Mouse (Mus musculus) intestine, postnatal 0 days (tissue): Measurements from ENCODE around the gene Sap30bp. TPM values are rescaled to one million over a fixed set of nuclear protein-coding genes. Genes with fewer than 3 reads are reported as not detected.
A peak's percentile ranks its signal among the peaks of the same experiment; 100 is the strongest.

Experiments used
- ATAC-seq: fragments of 200-750 bp; cut with Nextera tagmentation; 2 replicates; pipeline ENCODE4 v1.8.0; 2017; ENCODE audit warnings: mild to moderate bottlenecking, moderate TSS enrichment, moderate library complexity
- H3K27ac ChIP-seq: fragments of 300-500 bp; sonication (generic); 2 replicates; pipeline ENCODE4 v1.5.1; 2014; ENCODE audit warnings: mild to moderate bottlenecking, low read depth, low read length, moderate library complexity
- H3K27me3 ChIP-seq: fragments of 300-500 bp; sonication (generic); replicated peaks from 2 replicates; pipeline ENCODE4 v1.6.1; 2014; ENCODE audit warnings: low read length, mixed read lengths; ENCODE audit not compliant: control insufficient read depth, insufficient read depth
- H3K36me3 ChIP-seq: fragments of 300-500 bp; sonication (generic); 2 replicates; pipeline ENCODE4 v1.6.1; 2014; ENCODE audit warnings: mild to moderate bottlenecking, moderate library complexity; ENCODE audit not compliant: control insufficient read depth, insufficient read depth
- H3K4me1 ChIP-seq: fragments of 300-500 bp; sonication (generic); replicated peaks from 2 replicates; pipeline ENCODE4 v1.6.1; 2014; ENCODE audit warnings: antibody characterized with exemption, low read length, mixed read lengths; ENCODE audit not compliant: control insufficient read depth, insufficient read depth
- H3K4me2 ChIP-seq: fragments of 300-500 bp; sonication (generic); replicated peaks from 2 replicates; pipeline ENCODE4 v1.6.1; 2014; ENCODE audit warnings: low read depth, mild to moderate bottlenecking, moderate library complexity
- H3K4me3 ChIP-seq: fragments of 300-500 bp; sonication (generic); 2 replicates; pipeline ENCODE4 v1.5.1; 2014; ENCODE audit warnings: low read depth, low read length
- H3K9ac ChIP-seq: fragments of 300-500 bp; sonication (generic); 2 replicates; pipeline ENCODE4 v1.6.1; 2014; ENCODE audit warnings: mild to moderate bottlenecking, low read depth, low read length
- H3K9me3 ChIP-seq: fragments of 300-500 bp; sonication (generic); 2 replicates; pipeline ENCODE4 v1.6.1; 2016; ENCODE audit warnings: mixed run types; ENCODE audit not compliant: control insufficient read depth
- CTCF ChIP-seq: sonication (generic); IDR thresholded peaks from 2 replicates; pipeline ENCODE4 v1.5.1; 2016; ENCODE audit warnings: low read depth, mild to moderate bottlenecking, control low read depth, antibody characterized with exemption, moderate library complexity
- WGBS: fragments of 180-500 bp; shearing (Covaris S2); extraction: QIAGEN DNeasy Blood & Tissue Kit; methylation state at CpG from one replicate; pipeline ENCODE4 v1.1.7; 2014; 5-methylcytosine and 5-hydroxymethylcytosine counted together
- polyA plus RNA-seq: library from polyadenylated mRNA; unstranded; fragments of >200 nt; fragmentation: Nextera tagmentation; extraction: Ambion mirVana; gene quantifications from 2 replicates; pipeline ENCODE4 v1.2.1, GENCODE M21; 2015

The Sap30bp gene
- polyA plus RNA-seq, 1 experiment from 2014 or later = 28.8 TPM

DNA sequence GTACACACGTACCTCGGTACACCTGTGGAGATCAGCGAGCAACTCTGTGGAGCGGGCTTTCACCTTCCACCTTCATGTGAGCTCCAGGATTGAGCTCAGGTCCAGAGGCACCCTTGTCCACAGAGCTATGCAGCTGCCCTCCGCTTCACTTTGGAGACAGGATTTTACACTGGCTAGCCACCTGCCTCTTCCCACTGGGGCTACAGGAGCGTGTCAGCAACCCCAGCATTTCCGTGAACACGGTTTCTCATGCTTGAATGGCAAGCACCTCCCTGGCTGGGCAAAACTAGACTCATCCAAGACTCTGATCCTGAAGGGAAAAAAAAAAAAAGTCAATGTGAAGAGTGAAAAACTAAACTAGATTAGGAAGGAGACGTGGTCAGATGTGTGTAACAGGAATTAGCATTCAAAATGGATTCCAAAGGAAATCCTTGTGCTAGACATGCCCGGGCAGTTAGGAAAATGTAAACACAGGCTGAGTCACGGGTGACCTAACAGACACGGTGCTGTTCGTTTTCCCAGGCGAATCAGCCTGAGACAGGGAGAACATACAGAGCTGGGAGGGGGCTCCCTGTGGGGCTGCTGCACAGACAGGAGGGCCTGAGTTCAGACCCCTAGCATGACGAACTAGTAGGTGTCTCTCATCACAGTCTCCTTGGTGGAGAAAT, 37.1 kb downstream of the Sap30bp start:
- 36% methylated on average over 15 of the region's 15 CpGs for WGBS
- Histone ChIP-seq H3K4me2 (no peak overlapping the region), H3K36me3 (0 out of 2 replicates have a peak, but pooled peaks cover 9% of the 10 kb centered on the region), H3K4me1 (0 out of 2 replicates have a peak, but pooled peaks cover 12% of the 10 kb centered on the region), H3K27ac (peak overlapping the region; percentile 71), H3K9me3 (no peaks in the 10 kb centered on the region), H3K9ac (peak overlapping the region; percentile 23; the same call in 1 of the 2 replicates), H3K4me3 (no peak overlapping the region), H3K27me3 (no peaks in the 10 kb centered on the region)
- ATAC-seq = no peak
- TF ChIP-seq CTCF = no peak

- H3K9me3 ChIP-seq = no peaks in the 10 kb centered on the region
- no peak overlapping the region for H3K4me2 ChIP-seq
- H3K4me1 ChIP-seq = 0 out of 2 replicates have a peak, but pooled peaks cover 12% of the 10 kb centered on the region
- H3K4me3 ChIP-seq = no peak overlapping the region
- 0 out of 2 replicates have a peak, but pooled peaks cover 3% of the 10 kb centered on the region for H3K36me3 ChIP-seq
- H3K9ac ChIP-seq = no peak overlapping the region
- H3K27ac ChIP-seq = peak overlapping the region; percentile 71; the same call in 1 of the 2 replicates
- TF ChIP-seq CTCF = no peak
- ATAC-seq = peak; percentile 42
- WGBS = 50% methylated on average over 6 of the region's 6 CpGs
- H3K27me3 ChIP-seq = no peaks in the 10 kb centered on the region
Measured at GRCm38 (mm10) chr11:115971016-115971415, 37.9 kb downstream of the Sap30bp start.

GRCm38 (mm10) chr11:115974309-115975082, 41.4 kb downstream of the Sap30bp start, which contains the start of gene Itgb4:
Gene Itgb4 (plus strand): TSS chr11:115974709.
- Histone ChIP-seq H3K27ac (peak within 1 kb of the TSS; percentile 89), H3K27me3 (no peaks in the 10 kb centered on the region), H3K4me1 (0 out of 2 replicates have a peak, but pooled peaks cover 12% of the 10 kb centered on the region), H3K4me2 (peak within 1 kb of the TSS; percentile 88), H3K9ac (peak within 1 kb of the TSS; percentile 60), H3K9me3 (no peaks in the 10 kb centered on the region), H3K4me3 (peak within 1 kb of the TSS; percentile 64), H3K36me3 (peaks cover 8% of the 10 kb centered on the region)
- TF ChIP-seq CTCF = peak; percentile 76
- 12% methylated on average over 44 of the region's 58 CpGs for WGBS
- ATAC-seq = peak; percentile 88

GRCm38 (mm10) chr11:115975083-115975420, 42.0 kb downstream of the Sap30bp start:
- 2% methylated on average over 18 of the region's 18 CpGs for WGBS
- no peaks in the 10 kb centered on the region for H3K27me3 ChIP-seq
- ATAC-seq = peak; percentile 11; the same call in 1 of the 2 replicates
- H3K9ac ChIP-seq = peak overlapping the region; percentile 60
- no peak for TF ChIP-seq CTCF
- peaks cover 12% of the 10 kb centered on the region for H3K36me3 ChIP-seq
- H3K9me3 ChIP-seq = no peaks in the 10 kb centered on the region
- H3K4me2 ChIP-seq = peak overlapping the region; percentile 88
- H3K4me3 ChIP-seq = peak overlapping the region; percentile 64
- H3K4me1 ChIP-seq = 0 out of 2 replicates have a peak, but pooled peaks cover 9% of the 10 kb centered on the region
- peak overlapping the region; percentile 89 for H3K27ac ChIP-seq

DNA sequence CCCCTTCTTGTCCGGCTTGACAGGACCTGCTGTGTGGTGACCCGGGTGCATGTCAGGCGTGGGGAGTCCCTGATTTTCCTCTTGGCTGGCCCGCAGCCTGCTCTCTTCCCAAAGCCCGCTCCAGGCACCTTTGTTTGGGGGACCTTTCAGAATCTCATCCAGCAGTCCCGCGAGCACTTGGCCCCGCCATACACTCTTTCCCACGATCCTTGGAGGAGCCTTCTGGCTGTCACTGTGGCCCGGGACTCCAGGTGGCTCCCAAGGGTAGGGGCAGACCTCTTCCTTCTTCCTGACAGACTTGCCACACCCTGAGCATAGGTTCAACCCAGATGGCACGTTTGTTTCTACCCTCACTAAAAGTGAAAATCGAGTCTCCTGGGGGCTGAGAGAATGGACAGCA, 42.5 kb downstream of the Sap30bp start:
- Histone ChIP-seq H3K4me1 (0 out of 2 replicates have a peak, but pooled peaks cover 7% of the 10 kb centered on the region), H3K4me3 (peak overlapping the region; percentile 64), H3K36me3 (peaks cover 13% of the 10 kb centered on the region), H3K27me3 (no peaks in the 10 kb centered on the region), H3K9me3 (no peaks in the 10 kb centered on the region), H3K27ac (peak overlapping the region; percentile 89), H3K9ac (peak overlapping the region; percentile 60), H3K4me2 (peak overlapping the region; percentile 88)
- 18% methylated on average over 12 of the region's 12 CpGs for WGBS
- TF ChIP-seq CTCF = peak; percentile 41
- peak; percentile 42; the same call in 1 of the 2 replicates for ATAC-seq

DNA sequence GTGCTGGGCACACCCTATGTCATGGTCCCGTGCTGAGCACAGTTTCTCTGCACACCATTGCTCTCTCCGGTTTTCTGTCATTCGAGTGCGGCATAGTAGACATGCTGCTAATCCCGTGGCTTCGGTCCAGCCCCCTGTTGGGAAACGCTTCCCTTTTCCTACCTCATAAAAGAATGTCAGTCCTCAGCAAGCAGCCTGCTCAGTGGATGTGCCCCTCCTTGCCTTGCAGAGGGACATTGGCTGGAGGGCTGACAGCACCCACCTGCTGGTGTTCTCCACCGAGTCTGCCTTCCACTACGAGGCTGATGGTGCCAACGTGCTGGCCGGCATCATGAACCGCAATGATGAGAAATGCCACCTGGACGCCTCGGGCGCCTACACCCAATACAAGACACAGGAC, 49.4 kb downstream of the Sap30bp start:
- Histone ChIP-seq H3K27ac (no peak overlapping the region), H3K9ac (no peak overlapping the region), H3K4me1 (no peaks in the 10 kb centered on the region), H3K4me3 (no peak overlapping the region), H3K4me2 (no peak overlapping the region), H3K27me3 (no peaks in the 10 kb centered on the region), H3K36me3 (peaks cover 37% of the 10 kb centered on the region), H3K9me3 (no peaks in the 10 kb centered on the region)
- ATAC-seq = no peak
- WGBS = 95% methylated on average over 15 of the region's 15 CpGs
- no peak for TF ChIP-seq CTCF
